Mouse (Mus musculus): Measurements from ENCODE around the gene Tmem205.

The Tmem205 gene

DNA sequence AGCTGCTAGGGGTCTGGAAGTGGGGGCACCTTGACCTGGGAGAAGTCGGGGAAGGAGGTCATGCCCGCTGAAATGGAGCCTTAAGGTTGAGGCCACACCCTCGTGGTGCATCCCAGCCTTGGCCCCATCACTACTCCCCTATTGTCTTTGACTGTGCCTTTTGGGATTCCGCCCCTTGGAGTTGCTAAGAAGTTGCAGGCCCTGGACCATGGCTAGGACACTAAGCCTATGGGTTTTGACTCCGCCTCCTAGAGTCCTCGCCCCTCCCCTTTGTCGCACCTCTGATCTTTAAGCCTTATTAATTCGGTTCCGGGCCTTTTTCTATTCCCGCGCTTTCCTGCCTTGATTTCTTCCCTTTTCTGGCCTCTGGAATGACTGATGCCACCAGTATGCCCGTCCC is 16.3 kb upstream of the Tmem205 start:
- DNase-seq, result no peak

DNA sequence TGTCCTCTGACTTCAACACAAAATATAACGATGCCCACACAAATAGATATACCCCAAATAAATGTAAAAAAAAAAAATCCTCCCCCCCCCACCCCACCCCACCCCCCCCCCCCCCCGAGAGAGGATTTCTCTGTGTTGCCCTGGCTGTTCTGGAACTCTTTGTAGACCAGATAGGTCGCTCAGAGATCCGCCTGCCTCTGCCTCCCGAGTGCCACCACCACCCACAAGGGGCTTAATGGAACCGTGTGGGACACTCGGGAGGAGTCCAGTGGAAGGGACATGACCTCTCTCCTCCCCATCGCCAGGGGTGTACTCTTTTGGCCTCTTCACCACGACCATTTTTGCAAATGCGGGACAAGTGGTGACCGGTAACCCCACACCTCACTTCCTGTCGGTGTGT is 15.7 kb upstream of the Tmem205 start:
- no peak for DNase-seq

- DNase-seq, result peak in 1 of 2 experiments; percentile 16
Observed at GRCm38 (mm10) chr9:21938234-21938855, 11.0 kb upstream of the Tmem205 start.

DNA sequence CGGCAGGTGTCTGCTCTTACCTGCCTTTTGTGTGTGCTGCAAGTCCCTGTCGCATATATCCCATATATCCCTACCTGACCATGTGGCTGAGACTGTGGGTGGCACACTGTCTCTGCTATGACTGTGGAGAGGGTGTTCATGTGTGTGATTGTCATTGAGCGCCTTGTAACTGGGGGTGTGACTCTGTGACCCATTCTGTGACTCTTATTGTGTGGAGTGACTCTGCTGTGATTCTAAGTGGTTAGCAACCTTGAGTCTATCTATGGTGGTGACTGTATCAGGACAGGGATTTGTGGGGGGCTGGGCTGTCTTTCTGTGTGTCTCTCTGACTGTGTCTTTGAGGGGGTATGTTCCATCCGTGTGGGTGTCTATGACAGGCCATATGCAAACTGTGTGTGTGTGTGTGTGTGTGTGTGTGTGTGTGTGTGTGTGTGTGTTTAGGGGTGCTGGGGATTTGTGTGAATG is 10.4 kb upstream of the Tmem205 start:
- peak in 1 of 2 experiments; percentile 9 for DNase-seq

DNA sequence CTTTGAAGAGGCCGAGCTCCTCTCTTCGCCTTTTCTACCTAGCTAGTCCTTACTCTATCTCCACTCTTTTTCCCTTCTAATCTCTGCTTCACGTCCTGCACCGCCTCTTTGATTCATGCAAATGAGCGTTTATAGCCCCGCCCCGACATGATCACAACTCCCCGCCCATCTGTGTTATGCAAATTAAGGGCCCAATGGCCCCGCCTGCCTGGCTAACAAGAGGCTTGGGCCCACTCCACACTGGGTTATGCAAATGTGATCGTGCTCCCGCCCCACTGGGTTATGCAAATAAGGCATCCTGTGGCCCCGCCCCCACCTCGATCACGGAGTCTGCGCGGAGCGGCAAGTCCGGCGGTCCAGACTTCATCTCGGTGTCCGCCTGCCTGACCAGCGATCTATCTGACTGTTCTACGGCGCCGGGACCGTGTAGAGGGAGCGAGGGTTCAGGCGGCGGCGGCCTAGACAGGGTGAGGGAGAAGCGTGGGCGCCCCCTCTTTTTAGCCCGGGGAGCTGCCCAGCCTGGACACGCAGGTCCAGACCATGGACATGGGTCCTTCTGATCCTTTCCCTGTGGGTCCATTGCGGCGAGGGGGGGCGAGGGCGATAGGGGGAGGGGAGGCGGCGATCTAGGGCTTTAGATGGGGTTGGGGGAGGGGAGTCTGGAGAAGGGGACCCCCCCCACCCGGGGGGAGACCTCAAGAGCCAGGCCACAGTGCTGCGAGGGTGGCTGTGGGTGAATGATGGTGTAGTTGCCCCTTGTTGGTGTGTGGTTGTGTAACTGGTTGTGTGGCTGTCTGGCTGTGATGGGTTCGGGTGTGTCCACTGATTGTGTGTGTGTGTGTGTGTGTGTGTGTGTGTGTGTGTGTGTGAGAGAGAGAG is 9.6 kb upstream of the Tmem205 start, which contains the start of gene Plppr2:
TSS of gene Plppr2 (plus strand) at position 342 of the 879 bp plus-strand sequence.
- peak; percentile 97 for DNase-seq

DNA sequence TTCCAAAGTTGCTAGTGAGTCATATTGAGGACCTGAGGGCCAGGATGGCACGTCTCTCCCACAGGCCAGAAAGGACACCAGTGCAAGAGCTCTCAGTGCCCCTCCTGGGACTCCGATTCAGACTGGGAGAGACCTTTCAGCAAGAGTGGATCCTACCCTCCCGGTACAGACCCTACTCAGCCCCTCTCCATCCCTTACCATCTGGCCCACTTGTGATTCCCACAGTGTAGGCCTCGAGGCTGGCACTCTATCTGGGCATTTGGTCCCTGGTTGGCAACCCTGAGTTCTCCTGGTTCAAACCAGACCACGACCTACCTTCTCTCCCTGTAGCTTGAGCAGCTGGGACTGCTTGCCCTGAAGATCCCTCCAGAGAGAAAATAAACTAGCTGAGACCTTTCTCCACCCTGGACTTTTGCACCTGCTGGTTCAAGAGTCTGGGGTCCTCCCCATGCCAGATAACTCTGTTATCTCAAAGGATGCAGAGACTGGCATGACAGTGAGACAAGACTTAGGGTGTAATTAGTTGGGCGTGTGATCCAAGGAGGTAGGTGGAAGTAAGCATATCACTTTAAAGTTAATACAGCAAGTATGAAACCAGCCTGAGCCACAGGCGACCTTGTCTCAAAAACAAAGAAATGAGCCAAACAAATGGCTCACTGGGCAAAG is 8.2 kb upstream of the Tmem205 start:
- no peak for DNase-seq

DNA sequence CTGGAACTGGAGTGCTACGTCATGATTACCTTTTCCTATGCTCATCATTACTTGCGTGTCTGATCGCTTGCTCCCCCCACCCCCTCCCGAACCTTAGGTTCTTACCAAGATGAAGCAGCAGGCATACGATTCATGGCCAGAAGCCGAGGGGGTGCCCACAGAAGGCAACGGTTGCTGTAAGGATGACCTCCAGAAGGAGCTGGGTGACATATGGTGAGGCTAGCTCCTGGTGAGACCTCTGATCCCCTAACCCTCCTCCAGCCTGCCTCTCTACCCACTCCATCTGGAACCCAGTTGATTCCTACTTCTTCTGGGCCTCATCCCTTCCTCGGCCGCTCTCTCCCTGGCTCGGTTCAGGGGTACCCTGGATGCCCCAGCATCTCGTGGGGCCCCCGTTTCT is 6.7 kb upstream of the Tmem205 start:
- peak in 1 of 2 experiments; percentile 13 for DNase-seq

- DNase-seq, result peak in 1 of 2 experiments; percentile 16
Observed at GRCm38 (mm10) chr9:21932445-21933137, 5.2 kb upstream of the Tmem205 start.

DNA sequence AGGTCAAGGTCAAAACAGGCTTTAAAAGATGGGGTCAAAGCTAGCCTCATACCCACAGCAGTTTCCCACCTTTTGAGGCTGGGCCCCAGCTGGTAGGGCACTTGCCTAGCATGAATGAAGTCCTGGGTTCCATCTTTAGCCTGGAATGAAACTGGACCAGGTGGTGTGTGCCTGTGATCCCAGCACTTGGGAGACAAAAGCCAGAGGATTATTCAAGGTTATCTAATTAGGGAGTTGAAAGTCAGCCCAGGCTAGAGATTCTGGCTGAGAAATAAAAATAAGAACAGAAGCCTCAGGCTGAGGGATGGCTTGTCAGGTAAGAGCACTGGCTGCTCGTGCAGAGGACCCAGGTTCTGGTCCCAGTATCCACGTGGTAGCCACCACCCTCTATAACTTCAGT is 4.7 kb upstream of the Tmem205 start:
- DNase-seq, result peak in 1 of 2 experiments; percentile 8

GRCm38 (mm10) chr9:21929208-21929607 is 1.9 kb upstream of the Tmem205 start:
- DNase-seq, result peak in 1 of 2 experiments; percentile 12

DNA sequence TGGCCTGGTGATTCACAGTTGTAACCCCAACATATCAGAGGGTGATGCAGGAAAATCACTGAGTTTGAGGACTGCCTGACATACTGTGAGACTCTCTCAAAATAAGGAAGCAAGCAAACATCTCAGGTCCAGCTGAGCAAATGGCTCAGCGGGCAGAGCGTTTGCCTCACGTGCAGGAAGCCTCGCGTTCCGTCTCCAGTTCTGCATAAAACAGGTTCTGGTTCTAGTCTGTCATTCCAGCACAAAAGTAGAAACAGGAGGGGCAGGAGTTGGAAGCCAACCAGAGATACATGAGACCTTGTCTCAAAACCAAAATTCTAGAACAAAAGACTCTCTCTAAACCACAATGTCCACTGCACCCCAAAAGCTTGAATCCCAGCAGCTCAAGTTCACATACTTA is 572 bp downstream of the Tmem205 start:
- DNase-seq, result no peak

GRCm38 (mm10) chr9:21926155-21926554 is 1.2 kb downstream of the Tmem205 start:
- peak in 1 of 2 experiments; percentile 33 for DNase-seq

DNA sequence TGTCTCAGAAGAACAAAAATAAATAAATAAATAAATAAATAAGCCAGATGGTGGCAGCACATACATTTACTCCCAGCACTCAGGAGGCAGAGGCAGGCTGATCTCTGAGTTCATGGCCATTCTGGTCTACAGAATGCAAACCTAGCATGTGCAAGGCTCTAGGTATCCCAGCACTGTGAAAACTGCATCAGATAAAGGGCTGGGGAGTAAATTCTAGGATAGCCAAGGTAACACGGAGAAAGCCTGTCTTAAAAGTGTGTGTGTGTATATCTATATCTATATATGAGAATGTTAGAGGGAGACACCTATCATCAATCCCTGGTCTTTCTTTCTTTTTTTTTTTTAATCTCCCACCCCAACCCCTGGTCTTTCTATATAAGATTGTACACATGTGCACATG is 1.9 kb downstream of the Tmem205 start:
- DNase-seq, result no peak

DNA sequence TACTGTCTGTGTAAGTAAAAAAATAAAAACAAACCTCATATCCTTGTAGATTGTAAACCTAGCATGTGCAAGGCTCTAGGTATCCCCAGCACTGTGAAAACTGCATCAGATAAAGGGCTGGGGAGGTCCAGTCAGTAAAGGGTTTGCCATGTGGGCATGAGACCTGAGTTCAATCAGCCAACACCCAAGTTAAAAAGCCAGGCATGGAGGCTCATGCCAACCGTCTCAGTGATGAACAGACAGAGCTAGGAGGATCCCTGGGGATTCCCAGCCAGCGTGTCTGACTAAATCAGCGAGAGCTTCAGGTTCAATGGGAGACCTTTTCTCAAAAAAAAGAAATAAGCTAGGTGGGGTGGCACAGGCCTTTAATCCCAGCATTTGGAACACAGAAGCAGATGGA is 2.3 kb downstream of the Tmem205 start:
- no peak for DNase-seq

DNA sequence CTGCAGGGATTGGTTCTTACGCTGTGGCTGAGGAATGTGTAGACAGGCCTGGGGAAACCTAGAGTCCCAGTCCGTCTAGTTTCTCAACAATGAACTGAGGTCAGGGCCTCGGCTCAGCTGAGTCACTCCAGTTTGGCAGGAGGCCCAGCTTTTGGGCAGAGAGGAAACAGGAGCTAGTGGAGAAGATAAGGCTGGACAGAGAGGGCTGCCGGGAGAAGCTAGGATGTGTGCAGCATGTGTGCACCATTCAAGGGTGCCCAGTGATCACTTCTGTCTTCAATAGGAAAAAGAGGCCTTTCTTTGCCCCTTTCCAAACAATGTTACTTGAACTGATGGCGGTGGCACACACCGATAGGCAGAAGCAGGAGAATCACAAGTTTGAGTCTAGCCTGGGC is 3.3 kb downstream of the Tmem205 start:
- DNase-seq, result peak; percentile 93 to 96

DNA sequence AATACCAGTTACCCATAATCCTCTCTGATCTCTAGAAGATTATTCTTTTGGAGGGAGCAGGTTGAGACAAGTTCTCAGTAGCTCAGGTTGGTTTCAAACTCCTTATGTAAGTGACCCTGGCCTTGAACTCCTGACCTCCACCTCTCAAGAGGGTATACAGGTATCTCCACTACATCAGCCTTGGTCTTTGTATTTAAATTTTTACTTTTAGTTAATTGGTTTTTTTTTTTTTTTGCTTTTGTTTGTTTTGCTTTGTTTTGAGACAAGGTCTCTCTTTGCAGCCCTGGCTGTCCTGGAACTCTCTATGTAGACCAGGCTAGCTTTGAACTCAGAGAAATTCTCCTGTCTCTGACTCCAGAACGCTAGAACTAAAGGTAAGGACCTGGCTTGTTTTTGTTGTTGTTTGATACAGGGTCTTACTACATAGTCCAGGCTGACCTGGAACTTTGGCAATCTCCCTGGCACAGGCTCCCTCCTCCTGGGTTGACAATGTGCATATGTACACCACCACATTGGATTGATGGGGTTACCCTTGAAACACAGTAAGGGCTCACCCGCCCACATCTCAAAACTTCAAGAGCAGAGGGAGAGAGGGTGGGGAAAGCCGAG is 3.8 kb downstream of the Tmem205 start:
- DNase-seq, result no peak

DNA sequence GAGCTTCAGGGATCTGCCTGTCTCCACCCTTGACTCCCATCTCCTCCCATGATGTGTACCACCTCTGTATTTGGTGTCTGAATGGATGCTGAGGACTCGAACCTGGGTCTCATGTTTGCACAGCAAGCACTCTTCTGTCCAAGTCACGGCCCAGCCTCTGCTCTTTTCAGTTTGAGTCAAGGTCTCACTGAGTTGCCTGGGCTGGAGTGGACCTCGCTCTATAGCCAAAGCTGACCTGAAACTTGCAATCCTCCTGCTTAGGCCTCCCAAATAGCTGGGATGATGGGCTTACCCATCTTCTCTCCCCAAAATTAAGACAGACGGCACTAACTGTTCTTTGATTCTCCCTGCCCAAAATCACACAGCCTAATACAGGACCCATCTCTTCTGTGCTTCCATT is 4.3 kb downstream of the Tmem205 start:
- no peak for DNase-seq

DNA sequence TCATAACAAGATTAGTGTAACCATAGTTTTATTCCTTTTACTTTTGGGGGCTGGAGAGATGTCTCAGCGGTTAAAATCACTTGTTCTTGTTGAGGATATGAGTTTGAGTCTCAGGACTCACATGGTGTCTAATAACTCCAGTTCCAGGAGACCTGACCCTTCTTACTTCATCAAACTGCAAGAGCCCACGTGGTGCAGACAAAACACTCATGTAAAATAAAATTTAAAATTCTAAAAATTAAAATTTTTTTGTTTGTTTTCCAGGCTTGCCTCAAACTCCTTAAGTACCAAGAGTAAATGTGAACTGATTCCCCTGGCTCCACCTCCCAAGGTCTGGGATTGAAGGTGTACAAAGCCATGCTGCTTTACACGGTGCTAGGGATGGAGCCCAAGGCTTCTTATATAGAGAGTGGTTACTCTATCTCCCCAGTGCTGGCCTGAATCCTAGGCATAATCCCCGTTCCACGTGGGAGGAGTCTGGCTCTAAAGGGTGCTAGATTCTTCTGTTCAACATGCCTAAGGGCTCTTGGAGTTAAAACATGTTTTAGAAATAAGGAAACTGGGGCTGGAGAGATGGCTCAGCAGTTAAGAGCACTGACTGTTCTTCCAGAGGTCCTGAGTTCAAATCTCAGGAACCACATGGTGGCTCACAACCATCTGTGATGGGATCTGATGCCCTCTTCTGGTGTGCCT is 8.5 kb downstream of the Tmem205 start:
- DNase-seq, result no peak

- DNase-seq, result peak; percentile 97 to 98
Observed at GRCm38 (mm10) chr9:21918035-21918592, 9.2 kb downstream of the Tmem205 start, which contains the start of gene Rab3d. Gene Rab3d, minus strand, starts transcription at chr9:21918192.

DNA sequence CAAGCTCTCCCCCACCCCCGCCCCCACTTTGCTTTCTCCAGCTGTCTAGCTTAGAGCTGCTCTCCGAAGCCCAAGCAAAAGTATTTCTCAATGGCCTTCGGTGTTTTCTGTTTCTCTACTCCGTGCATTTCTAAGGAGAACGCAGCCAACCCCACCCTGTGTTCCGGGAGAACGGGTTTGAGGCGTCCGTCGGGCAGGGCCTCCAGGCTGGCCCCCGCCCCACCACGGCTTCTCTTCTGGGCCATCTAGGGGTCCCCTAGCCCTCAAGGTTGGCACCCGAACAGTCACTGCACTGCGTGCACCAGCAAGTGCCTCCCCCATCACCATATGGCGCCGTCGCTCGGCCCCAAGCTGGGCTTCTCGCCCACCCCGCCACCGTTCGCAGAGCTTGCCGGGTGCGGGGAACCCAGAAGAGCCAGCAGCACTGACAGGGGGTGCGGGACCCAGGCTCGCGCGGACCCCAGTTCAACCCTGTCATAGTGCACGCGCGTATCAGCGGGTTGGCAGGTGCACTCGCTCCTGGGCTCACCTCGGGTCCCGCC is 9.8 kb downstream of the Tmem205 start:
- DNase-seq, result peak in 1 of 2 experiments; percentile 59
